Mouse (Mus musculus): ENCODE measurements around the gene Coro2a.

- TF ChIP-seq CTCF (IDR thresholded peaks at IDR 0.05; ENCODE audit: extremely low read depth, insufficient read depth, insufficient read length, insufficient replicate concordance) (no peak), POLR2A (IDR thresholded peaks at IDR 0.05; ENCODE audit: low read depth, low read length) (no peak)
These were observed 41.1 kb upstream of the Coro2a start for GRCm38 (mm10) chr4:46642924-46643675.
